Mouse (Mus musculus) megakaryocyte, adult 5-6 weeks (primary cell): ENCODE results near the gene Dynlt1c. TPM values are rescaled to one million over a fixed set of nuclear protein-coding genes. Genes with fewer than 3 reads are reported as not detected.
"Not testable (repeated sequence)": the region's sequence is repeated elsewhere in the genome, so short reads cannot be mapped to it uniquely, and the experiment has no call there.

Experiments
- ATAC-seq: 2 replicates; pipeline ENCODE4 v1.8.0; 2016; ENCODE audit warnings: mild to moderate bottlenecking, inconsistent platforms; ENCODE audit not compliant: poor library complexity, severe bottlenecking
- total RNA-seq, 2 experiments: library from RNA; stranded (forward) in 1 of 2; stranded (reverse) in 1 of 2; fragments of 153-499, 151-499 nt in 1 of 2; fragments of 221-1000, 200-1000 nt in 1 of 2; gene quantifications; 2 replicates each; pipeline versions ENCODE4 v1.2.3 to v1.2.4; 2015 to 2017

Dynlt1c gene
- total RNA-seq, 2 experiments from 2014 or later, result 10.4 to 11.7 TPM

DNA sequence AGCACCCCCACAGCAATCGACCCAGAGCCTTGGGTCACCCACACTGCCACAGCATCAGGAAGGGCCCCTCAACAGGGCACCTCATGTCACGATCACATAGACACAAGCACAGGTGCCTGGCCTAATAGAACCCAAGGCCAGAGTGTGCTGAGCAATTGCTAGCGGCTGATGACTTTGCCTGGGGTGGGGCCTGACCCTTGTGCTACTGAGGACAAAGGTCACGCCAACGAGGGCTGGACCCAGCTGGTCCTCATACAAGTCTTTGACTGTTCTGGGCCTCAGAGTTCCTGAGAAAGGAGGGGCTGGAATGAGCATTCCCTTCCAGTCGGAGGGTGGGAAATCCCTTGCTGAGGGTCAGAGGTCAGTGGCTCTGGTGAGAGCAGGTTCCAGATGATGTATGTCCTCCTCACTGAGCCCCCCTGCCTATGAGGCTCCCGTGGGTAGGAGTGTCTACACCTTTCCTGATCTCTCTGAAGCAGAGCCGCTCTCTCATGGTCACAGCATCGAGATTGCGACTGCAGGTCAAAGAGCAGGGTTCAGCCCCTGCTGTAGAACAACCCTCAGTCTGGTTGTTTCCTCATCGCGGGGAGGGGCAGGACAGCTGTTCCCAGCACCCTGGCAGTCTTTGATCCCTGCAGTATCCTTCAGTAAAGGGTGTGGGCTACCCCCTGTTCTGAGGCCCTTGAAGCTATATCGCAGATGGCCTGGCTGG lies 16.4 kb downstream of the Dynlt1c start:
- not testable (repeated sequence) for ATAC-seq

GRCm38 (mm10) chr17:6619271-6619670 lies 17.8 kb downstream of the Dynlt1c start:
- not testable (repeated sequence) for ATAC-seq

GRCm38 (mm10) chr17:6620035-6620434 lies 18.6 kb downstream of the Dynlt1c start:
- not testable (repeated sequence) for ATAC-seq

GRCm38 (mm10) chr17:6620730-6621451 lies 19.4 kb downstream of the Dynlt1c start:
- ATAC-seq, result not testable (repeated sequence)

DNA sequence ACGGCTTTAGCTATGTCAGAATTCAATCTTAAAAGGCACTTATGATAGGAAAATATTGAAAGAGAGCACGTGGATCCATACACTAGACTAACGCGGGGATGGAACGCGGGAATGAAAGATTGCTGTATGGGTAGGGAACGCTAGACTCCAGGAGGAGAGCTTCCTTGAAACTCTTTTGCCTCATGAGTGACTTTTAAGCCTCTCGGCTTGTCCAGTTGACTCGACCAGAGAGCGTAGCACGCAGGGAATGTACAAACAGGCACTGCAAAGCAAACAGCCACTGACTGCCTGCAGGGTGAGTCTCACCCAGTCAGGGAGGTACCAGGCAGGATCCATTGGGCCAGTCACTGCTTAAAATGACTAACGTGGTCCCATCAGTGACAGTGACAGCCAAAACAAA lies 20.5 kb downstream of the Dynlt1c start:
- not testable (repeated sequence) for ATAC-seq

DNA sequence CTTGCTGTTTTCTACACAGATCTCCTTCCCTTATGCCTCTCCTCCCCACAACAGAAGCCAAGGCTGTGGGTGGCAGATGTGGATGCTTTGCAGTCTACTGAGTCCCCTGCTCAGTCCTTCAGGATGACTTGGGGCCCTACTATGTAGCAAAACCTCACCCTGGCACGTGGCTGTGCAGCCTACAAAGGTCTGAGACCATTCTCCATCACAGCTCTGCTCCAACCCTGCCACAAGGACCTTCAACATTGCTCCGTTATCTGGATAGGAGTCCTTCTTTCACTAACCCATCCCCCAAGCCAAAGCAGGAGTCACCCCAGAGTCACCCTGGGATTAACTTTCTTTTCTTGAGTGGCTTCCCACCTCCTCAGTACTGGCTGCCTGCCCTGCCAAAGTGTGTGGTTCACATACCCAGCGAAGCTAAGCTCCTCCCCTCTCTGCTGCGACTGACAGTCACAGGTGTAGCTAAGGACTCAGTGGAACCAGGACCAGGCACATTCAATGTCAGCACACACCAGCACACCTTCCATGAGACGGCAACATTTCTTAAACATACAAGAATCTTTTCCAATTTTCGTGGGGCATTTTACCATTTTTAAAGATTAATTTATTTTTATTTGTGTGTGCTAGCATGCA lies 23.6 kb downstream of the Dynlt1c start:
- not testable (repeated sequence) for ATAC-seq

DNA sequence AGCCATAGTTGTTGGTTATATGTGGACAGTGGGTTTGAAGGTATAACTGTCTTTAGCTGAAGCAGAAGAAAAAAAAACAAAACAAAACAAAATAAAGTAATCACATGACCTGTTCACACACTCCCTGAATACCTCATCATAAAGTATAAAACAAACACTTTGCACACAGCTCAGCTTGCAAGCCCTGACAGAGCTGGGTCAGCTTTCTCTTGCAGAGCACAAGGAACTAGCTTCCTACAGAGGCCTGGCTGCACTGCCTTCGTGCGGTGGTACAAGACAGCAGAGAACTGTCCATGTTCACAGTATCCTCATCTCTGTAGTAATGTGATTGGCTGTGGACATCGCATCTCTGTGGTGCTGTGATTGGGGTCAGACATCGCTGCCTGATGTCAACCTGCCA lies 28.9 kb downstream of the Dynlt1c start:
- ATAC-seq, result not testable (repeated sequence)

- ATAC-seq, result not testable (repeated sequence)
Observed at GRCm38 (mm10) chr17:6632850-6633249, 31.4 kb downstream of the Dynlt1c start.

GRCm38 (mm10) chr17:6635781-6636180 lies 34.3 kb downstream of the Dynlt1c start:
- ATAC-seq, result not testable (repeated sequence)

DNA sequence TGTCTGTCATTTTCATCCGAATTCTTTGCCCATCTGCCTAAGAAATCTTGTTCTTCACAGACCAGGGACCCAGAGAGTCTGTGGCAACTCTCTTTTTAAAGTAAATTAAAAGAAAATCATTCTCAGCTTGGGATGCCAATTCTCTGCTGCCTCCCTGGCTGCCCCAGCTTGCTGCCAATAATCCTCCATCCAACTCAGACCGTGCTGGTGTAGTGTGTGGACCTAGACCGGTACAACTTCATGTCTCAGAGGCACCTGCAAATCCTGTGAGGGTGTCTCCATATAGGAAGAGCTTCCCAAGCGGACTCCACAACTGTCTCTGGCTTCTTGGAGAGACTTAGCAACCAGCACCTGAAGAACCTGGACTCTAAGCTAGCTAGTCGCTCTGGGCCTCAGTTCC lies 35.4 kb downstream of the Dynlt1c start:
- no peak for ATAC-seq

DNA sequence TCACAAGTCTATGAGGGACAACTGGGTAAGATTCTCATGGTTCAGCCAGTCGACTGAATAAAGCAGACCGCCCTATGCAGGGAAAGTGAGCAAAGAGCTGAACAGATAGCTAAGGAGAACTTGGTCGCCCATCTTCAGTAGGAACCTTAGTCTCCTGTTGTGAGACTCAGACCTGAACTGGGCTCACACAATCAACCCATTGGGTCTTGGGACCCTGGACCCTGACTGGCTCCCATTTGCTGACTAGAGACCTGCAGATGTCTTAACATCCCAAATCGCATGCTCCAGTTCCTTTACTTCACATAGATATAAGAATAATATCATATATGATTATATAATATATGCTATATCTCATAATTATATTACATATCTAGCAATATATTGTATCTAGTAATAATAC lies 36.0 kb downstream of the Dynlt1c start:
- not testable (repeated sequence) for ATAC-seq

DNA sequence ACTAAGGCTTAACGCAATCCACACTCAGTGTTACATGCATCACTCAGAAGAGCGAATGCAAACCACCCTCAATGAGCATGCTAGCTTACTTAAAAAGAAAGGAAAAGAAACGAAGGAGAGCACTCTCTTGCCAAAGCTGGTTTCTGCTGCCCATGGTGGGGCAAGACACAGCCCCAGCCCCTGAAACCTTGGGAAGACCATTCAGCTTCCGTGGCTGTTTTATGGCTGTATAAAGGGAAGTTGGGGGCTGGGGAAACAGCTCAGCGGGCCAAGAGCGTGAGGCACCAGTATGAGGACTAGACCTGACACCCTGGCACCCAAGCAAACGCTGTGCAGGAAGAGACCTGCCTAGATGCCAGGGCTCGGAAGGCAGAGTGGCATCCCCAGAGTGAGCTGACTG lies 37.0 kb downstream of the Dynlt1c start:
- peak; percentile 45 for ATAC-seq

DNA sequence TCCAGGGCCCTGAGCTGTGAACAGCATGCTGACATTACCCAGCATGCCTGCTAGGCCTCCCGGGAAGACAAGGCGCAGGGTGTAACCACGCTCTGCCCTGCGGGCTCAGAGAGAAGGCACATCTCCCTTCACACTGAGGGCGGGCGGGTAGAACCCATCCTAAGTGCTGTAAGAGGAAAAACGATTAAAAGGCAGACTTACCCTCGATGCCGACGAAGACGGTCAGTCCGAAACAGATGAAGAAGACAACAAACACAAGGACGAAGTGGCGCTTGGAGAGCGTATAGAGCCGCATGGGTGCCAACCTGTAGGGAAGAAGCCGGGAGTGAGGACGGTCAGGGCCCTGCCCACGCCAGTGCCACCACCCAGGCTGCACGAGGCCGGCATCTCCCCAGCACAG lies 38.0 kb downstream of the Dynlt1c start:
- not testable (repeated sequence) for ATAC-seq

GRCm38 (mm10) chr17:6640044-6640637 lies 38.7 kb downstream of the Dynlt1c start:
- not testable (repeated sequence) for ATAC-seq

- peak; percentile 72 for ATAC-seq
Observed at GRCm38 (mm10) chr17:6640771-6641429, 39.4 kb downstream of the Dynlt1c start.

DNA sequence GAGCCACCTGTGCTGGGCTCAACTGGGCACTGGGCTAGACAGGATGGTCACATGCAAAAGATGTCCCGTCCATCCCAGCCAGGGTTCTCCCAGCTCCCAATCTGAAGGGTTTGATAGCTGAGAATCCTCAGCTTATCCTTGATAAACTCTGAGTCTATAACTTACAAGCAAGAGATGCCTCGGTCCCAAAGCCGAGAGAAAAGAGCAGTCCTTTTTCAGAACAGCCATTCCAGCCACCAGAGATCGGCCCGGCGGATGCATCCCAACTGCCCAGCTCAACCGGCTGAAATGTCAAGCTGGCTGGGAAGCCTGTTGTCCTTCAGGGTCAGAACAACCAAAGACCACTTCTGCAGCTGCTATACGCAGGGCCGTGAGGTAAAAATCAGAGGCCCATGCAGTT lies 42.7 kb downstream of the Dynlt1c start:
- not testable (repeated sequence) for ATAC-seq

DNA sequence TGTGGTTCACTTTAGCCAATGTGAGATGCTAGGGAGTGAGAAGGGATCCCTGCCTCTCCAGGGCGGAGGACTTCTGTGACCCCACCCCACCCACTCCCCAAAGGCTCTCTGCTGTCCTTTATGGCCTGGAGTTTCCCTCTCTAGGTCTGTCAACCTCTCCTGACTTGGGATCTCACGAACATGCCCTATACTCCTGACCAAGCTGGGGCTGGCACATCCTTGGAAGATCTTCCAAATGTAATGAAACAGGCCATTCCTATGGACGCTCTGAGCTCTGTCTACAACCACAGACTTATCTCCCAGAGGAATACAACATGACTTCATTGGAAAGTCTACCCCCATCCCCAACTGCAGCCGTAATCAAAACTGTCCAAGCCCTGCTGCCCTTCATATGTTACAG lies 43.2 kb downstream of the Dynlt1c start:
- ATAC-seq, result not testable (repeated sequence)

GRCm38 (mm10) chr17:6645668-6646067 lies 44.2 kb downstream of the Dynlt1c start:
- ATAC-seq, result not testable (repeated sequence)

- not testable (repeated sequence) for ATAC-seq
Observed at GRCm38 (mm10) chr17:6646841-6647240, 45.4 kb downstream of the Dynlt1c start.

DNA sequence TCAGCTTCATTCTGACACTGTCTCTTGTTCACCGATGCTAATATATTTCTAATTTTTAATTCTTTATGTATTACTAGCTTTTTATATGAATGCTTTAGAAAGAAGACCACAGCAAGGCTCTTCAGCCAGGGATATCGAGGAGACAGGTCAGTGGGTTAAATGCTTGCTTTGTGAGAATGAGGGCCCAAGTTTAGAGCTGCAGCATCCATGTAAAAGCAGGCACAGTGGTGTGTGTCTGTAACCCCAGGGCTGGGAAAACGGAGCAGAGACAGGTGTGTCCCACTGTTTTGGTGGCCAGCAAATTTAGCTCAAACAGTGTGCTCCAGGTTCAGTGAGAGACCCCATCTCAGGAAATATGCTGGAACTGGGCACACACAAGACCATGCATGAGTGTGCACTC lies 46.0 kb downstream of the Dynlt1c start:
- not testable (repeated sequence) for ATAC-seq
